Mouse (Mus musculus) erythroblast, embryonic 14.5 days (primary cell): Measurements from ENCODE around the gene Akirin2.

Experiments
- GATA1 ChIP-seq: IDR thresholded peaks from 2 replicates; pipeline ENCODE4 v1.6.1; 2012; ENCODE audit warnings: low read length, inconsistent platforms, mixed read lengths
- TAL1 ChIP-seq: IDR thresholded peaks from 3 replicates; pipeline ENCODE4 v1.6.1; 2012; ENCODE audit warnings: low read length, inconsistent platforms, mixed read lengths

DNA sequence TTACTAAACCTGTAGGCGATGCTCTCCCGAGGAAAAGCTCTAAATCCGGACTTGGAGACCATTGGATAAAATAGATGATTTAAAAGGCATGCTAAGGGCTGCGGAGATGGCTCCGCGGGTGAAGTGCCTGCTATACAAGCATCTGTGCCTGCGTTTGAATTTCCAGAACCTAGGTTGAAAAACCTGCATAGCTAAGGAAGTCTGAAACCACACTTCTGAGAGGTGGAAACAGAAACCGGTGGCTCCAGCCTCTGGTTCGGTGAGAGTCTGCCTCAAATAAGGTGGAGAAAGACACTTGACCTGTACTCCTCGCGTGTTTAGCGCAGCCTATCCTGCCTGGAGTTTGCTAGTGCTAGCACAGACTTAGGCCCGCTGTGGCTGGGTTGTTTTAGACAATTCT, 64.6 kb downstream of the Akirin2 start:
- TF ChIP-seq GATA1 = no peak
- TF ChIP-seq TAL1 = no peak
